Mouse (Mus musculus): ENCODE data around the gene Dapk3.

Dapk3 gene

GRCm38 (mm10) chr10:81240876-81241275 lies 58.1 kb downstream of the Dapk3 start:
- DNase-seq (ENCODE audit: low read depth, low spot score) = peak; percentile 89

GRCm38 (mm10) chr10:81242021-81242420 lies 59.2 kb downstream of the Dapk3 start:
- no peak for DNase-seq (ENCODE audit: low read depth, low spot score)

Data from R1 (cell line).